Mouse (Mus musculus) spleen, adult 2 months (tissue): ENCODE data around the gene Impdh1.

Experiments
- CTCF ChIP-seq: fragments of 200-500 bp; IDR thresholded peaks from 2 replicates; pipeline ENCODE4 v1.5.1; 2011; ENCODE audit warnings: mild to moderate bottlenecking, inconsistent platforms; ENCODE audit not compliant: insufficient read depth, insufficient read length, insufficient replicate concordance; ENCODE audit errors: extremely low read depth
- POLR2A ChIP-seq: fragments of 200-500 bp; IDR thresholded peaks from 2 replicates; pipeline ENCODE4 v1.6.1; 2011; ENCODE audit warnings: low read depth, low read length, inconsistent platforms

GRCm38 (mm10) chr6:29170063-29170921 is 45.9 kb downstream of the Impdh1 start:
- no peak for TF ChIP-seq CTCF
- TF ChIP-seq POLR2A = no peak; the same call in 1 of the 2 replicates
